Mouse (Mus musculus): ENCODE measurements around the gene Efhd1. TPM values are rescaled to one million over a fixed set of nuclear protein-coding genes. Genes with fewer than 3 reads are reported as not detected.

Efhd1 gene
- total RNA-seq, 2 experiments from 2014 or later, result 317 to 479 TPM

GRCm38 (mm10) chr1:87266296-87267090 is 2.3 kb downstream of the Efhd1 start:
- DNase-seq, result no peak

- DNase-seq, result no peak
Measured at GRCm38 (mm10) chr1:87270204-87270603, 6.0 kb downstream of the Efhd1 start.

- DNase-seq, result peak; percentile 54 to 56
Measured at GRCm38 (mm10) chr1:87270641-87271467, 6.7 kb downstream of the Efhd1 start.

- no peak for DNase-seq
Measured at GRCm38 (mm10) chr1:87271596-87271995, 7.4 kb downstream of the Efhd1 start.

GRCm38 (mm10) chr1:87272462-87272861 is 8.3 kb downstream of the Efhd1 start:
- DNase-seq, result peak; percentile 70 to 80

GRCm38 (mm10) chr1:87273514-87273942 is 9.4 kb downstream of the Efhd1 start:
- DNase-seq, result peak; percentile 88 to 92

- no peak for DNase-seq
Measured at GRCm38 (mm10) chr1:87274134-87274533, 10.0 kb downstream of the Efhd1 start.

GRCm38 (mm10) chr1:87275151-87275550 is 11.0 kb downstream of the Efhd1 start:
- no peak for DNase-seq

- no peak for DNase-seq
Measured at GRCm38 (mm10) chr1:87276056-87276455, 11.9 kb downstream of the Efhd1 start.

GRCm38 (mm10) chr1:87280281-87280680 is 16.1 kb downstream of the Efhd1 start:
- no peak for DNase-seq

GRCm38 (mm10) chr1:87281599-87282412 is 17.6 kb downstream of the Efhd1 start:
- peak in 1 of 2 experiments; percentile 59 for DNase-seq

GRCm38 (mm10) chr1:87282413-87282788 is 18.2 kb downstream of the Efhd1 start:
- no peak for DNase-seq

GRCm38 (mm10) chr1:87283410-87283960 is 19.3 kb downstream of the Efhd1 start:
- DNase-seq, result no peak

GRCm38 (mm10) chr1:87287105-87287504 is 22.9 kb downstream of the Efhd1 start:
- DNase-seq, result peak in 1 of 2 experiments; percentile 63

- peak in 1 of 2 experiments; percentile 28 for DNase-seq
Measured at GRCm38 (mm10) chr1:87291416-87291815, 27.3 kb downstream of the Efhd1 start.

GRCm38 (mm10) chr1:87292420-87293190 is 28.4 kb downstream of the Efhd1 start:
- DNase-seq, result peak; percentile 70 to 75

- no peak for DNase-seq
Measured at GRCm38 (mm10) chr1:87294063-87294710, 30.0 kb downstream of the Efhd1 start.

- no peak for DNase-seq
Measured at GRCm38 (mm10) chr1:87294951-87295350, 30.8 kb downstream of the Efhd1 start.

- no peak for DNase-seq
Measured at GRCm38 (mm10) chr1:87297346-87297925, 33.3 kb downstream of the Efhd1 start.
